Mouse (Mus musculus): ENCODE results near the gene Zbtb40.

The Zbtb40 gene

DNA sequence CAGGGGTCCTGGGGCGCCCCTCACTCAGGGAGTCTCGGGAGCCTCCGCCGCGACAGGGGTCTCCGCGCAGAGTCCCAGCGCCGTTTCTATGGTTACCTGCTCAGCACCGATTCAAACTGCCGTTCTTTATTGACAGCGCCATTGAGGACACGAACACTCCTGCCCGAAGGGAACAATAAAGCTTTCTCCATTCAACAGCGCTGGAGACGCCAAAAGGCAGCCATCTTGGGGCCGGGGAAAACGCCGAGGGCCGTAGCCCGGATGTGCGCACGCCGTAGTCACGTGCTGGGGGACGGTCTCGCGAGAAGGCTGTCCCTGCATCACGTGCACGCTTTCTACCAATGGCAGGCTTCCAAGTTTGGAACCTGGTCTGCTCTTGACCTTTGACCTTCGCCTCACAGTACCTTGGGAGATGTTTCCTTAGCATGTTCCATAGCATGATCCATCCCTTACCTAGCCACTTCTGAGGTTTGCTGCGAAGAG, at the start of gene Zbtb40:
Gene Zbtb40 (minus strand): TSS at position 252 of the 483 bp plus-strand sequence.
- peak; percentile 83 to 89 for DNase-seq (ENCODE audit: low spot score in 2 of 2)

DNA sequence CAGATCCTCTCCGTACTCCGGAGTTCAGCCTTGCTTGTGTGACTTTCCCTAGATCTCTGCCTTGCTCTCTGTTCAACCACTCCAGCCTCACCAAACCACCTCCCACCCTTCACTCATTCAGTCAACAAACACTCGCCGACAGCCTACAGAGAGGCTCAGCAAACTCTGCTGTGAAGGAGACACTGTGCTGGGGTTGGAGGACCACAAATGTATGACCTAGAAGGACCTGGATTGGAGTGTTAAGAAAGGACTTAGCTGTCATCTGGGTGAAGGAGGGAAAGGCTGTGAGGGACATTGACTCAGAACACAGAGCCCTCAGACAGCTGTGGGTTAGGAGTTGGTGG, 49.4 kb upstream of the Zbtb40 start:
- DNase-seq (ENCODE audit: low spot score in 2 of 2) = no peak

DNA sequence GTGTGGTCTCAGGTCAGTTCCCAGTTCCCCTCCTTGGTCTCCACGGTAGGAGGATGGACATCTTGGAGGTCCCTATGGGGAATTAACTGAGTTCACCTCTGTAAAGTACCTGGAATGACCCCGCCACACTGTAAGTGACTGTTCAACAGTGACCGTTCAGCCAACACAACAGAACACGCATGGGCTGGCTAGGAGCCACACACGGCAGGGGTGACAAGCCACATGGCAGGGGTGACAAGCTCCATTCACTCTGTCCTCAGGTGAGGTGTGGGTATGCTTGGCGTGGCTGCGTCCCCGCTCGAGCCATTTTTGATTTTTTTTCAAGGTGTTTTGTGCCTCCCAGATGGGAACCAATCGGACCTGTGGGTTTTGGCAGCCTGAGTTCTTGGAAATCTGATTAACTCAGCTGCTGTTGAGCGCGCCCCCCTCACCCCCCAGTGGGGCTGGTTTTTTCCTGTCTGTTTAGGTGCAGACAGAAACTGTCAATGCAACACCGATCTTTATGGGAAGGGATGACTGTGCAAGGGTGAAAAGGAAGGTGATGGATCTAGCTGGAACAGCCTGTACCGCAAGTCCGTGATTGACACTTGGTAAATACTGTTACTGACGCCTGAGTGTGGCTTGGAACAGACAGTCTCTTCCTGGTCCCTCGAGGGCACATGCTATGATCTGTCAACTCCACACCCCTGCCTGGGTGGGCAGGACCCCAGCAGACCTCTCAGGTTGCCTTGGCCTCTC, 48.8 kb upstream of the Zbtb40 start:
- no peak for DNase-seq (ENCODE audit: low spot score in 2 of 2)

DNA sequence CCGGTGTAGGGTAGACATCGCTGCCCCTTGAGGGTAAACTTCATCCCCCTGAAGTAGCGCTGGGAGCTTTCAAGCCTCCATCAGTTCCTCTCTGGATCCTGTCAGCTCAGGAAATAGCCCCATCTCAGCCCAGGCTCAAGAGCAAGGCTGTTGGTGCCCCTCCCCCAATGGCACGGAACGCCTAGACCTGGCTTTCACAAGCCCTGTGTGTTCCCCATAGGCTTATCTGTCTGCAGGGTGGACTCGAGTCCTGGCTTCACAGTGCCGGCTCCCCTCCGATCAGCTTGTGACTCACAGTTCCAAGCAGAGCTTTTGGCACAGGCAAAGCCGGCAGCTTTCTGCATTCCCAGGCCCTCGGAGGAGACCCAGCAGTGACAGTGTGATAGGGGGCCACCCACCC, 47.8 kb upstream of the Zbtb40 start:
- DNase-seq (ENCODE audit: low spot score in 2 of 2) = no peak

DNA sequence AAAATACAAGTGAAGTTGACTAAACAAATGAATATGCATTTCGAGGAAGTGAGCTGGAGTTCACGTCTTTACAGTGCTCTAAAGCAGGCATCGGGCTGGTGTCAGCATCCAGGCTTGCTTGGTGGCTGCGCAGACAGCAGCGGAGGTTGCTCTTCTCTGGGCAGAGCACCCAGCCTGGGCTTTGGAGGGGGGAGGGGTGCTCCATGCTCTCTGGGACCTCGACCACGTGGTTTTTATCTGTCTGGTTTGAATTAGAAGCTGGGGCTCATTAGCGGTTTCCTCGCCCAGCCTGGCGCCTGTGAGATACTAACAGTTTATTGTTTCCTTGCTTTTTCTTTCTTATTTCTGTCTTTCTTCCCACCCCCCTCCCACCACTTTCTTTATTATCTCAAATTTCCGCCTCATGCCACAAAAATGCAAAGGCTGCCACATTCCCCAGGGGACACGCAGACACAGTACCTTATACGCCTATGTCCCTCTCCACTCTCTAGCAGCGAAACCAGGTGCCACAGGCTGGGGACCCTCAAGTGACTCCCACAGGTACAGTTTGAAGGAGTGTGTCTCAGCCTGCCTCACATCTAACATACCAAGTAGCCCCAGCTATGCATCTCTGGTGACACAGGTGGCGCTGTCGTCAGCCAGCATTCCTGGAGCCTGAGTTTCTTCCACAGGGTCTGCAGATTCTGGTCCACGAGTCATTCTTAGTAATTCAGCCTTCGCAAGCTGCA, 36.6 kb upstream of the Zbtb40 start:
- no peak for DNase-seq (ENCODE audit: low spot score in 2 of 2)

DNA sequence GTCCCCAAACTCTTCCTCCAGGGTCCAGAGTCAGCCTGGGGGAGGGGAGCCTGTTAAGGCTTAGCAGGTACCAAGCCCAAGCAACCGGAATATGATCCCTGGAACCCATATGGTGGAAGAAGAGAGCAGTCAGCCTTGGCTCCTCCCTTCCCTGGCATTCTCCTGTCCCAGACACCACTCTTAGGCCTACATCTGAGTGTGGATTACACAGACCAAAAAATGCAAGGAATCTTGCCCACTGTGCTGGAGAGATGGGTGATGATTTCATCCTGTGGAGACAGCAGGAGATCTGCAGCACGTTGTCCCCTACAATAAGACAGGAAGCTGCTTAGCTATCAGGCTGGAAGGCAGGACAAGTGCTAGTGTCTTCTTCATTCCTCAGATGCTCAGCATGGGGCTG, 34.3 kb upstream of the Zbtb40 start:
- no peak for DNase-seq (ENCODE audit: low spot score in 2 of 2)

DNA sequence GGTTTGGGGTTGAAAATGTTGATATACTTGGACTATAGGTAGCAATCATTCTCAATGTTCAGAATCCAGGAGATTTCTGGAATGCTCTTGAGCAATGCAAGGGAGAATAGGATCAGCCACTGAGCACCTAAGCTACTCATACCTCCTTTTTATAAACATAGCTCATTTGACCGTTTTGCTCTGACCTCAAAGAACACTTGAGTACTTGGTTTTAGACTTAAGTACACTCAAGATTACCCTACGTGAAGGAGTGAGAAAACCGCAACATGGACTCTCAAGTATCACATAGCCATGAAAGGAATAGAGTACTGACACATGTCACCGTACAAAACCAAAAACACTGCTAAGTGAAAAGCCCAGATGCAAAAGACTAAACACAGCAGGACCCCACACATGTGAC, 32.8 kb upstream of the Zbtb40 start:
- no peak for DNase-seq (ENCODE audit: low spot score in 2 of 2)

DNA sequence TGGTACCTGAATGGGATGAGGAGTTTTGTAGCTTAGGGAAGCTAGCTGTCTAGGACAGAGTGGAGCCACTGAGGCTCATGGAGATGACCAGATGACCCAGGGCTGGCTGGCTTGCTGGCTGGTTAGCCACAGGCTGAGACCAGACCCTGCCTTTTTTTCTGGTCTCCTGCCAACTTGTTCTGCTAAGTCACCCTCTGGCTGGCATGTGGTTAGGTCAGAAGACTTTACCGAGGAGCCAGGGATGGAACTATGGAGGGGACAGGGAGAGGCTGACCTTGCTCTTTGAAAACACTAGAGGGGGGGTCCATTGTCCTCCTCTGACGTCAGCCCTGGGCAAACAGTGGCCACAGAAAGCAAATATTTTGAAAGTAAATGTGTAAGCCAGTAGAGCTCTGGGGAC, 28.6 kb upstream of the Zbtb40 start:
- DNase-seq (ENCODE audit: low spot score in 2 of 2) = no peak

DNA sequence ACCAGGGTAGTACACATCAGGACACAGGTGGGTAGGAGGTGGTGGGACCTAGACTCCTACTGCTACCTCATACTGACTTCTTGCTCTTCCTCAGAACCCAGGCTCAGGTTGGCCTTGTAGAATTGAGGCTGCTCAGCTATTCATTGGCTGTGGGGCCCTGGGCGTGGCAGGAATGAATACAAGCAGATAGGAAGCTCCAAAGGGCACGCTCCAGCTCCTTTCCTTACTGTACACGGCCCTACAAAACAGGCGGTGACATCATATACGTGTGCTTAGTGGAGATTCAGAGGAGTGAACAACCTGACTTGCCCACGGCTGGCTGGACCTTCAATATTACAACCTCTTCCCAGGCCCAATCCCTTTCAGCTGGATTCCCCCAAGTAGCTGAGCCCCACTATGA, 22.6 kb upstream of the Zbtb40 start:
- DNase-seq (ENCODE audit: low spot score in 2 of 2) = no peak

DNA sequence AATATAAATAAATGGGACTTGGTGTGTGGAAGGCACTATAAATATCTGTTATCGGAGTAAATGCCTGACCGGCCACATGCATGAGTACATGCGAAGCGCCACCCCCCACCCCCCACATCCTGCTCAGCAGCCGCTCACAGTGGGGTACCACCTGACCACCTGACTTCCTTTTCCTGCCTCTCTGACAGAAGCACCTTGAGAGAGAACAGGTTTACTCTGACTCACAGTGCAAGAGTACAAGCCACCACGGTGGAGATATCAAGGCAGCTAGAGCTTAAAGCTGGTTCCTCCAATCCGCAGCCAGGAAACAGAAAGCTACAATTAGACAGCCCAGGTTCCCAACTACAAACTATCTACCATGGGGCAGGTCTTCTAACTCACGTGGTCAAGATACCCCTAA, 19.9 kb upstream of the Zbtb40 start:
- peak in 1 of 2 experiments; percentile 14 for DNase-seq (ENCODE audit: low spot score in 2 of 2)

DNA sequence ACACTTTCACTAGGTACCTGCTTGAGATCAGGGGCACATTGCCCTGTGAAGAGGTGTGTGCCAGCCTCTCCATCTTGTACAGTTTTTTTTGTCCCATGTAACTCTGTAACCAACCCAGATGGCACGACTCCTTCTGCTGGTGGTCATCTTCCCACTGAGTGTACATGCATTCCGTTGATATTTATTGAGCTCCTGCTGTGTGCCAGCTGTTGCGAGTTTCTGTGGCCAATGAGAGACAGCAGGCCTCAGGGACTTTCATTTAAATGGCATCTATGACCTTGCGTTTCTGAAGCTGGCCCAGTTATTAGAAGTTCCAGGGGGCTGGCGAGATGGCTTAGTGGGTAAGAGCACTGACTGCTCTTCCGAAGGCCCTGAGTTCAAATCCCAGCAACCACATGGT, 17.2 kb upstream of the Zbtb40 start:
- no peak for DNase-seq (ENCODE audit: low spot score in 2 of 2)

DNA sequence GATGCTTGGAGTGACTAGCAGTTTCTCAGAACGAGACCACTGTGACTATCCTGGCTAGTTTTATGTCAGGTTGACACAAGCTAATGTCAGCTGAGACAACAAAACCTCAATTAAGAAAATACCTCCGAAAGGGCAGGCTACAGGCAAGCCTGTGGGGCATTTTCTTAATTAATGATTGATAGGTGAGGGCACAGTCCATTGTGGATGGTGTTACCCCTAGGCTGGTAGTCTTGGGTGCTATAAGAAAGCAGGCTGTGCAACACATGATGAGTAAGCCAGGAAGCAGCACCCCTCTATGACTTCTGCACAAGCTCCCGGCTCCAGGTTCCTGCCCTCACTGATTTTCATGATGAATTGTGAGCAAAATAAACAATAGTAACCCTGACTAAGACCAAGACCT, 6.3 kb upstream of the Zbtb40 start:
- DNase-seq (ENCODE audit: low spot score in 2 of 2) = no peak

DNA sequence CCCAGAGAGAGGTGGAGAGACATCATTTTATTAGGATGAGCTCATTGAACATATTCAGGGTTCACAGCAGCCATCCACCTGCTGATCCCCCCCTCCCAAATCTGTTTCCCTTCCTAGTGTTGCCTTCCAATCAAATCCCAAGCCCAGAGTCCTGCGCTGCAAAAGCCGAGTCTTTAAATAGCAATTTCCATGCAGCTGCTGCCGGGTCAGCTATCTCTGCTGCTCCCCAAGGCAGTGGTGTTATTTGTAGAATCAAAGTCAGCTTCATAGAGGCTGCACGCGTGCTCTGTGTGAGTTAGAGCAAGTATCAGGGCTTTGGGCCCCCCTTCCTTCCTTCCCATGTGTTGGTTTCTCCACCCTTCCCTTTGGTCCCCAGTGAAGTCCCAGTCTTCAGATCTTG, 5.2 kb upstream of the Zbtb40 start:
- no peak for DNase-seq (ENCODE audit: low spot score in 2 of 2)

DNA sequence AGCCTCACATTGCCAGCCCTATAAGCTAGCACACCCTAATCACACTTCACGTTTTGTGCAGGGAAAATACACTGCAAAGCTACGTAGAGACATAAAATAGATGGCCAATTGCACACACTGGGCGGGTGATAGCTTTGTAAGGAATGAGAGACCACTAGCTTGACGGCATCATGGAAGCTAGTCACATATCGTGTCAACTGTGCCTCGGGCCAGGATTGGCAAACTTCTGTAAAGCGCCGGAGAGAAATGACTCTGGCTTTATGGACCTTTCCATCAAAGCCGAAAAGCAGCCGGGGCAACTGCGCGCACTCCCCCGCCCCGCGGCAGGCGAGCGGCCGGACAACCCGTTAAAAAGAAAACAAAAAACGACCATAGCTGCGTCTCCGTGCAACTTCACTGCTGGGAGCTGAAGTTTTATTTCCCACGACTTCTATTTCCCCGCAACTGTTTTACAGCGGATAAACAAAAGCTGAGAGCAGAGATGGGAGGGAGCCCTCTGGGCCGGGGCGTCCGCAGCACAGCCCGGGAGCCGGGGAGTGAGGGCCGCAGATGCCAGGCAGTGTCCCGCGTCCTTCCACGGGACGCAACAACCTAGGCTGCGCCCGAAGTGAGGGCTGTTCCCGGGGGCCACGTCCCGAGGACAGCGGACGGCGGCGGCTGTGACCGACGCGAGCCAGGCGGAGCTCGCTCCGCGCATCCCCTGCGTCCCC, 606 bp downstream of the Zbtb40 start:
- no peak for DNase-seq (ENCODE audit: low spot score in 2 of 2)

DNA sequence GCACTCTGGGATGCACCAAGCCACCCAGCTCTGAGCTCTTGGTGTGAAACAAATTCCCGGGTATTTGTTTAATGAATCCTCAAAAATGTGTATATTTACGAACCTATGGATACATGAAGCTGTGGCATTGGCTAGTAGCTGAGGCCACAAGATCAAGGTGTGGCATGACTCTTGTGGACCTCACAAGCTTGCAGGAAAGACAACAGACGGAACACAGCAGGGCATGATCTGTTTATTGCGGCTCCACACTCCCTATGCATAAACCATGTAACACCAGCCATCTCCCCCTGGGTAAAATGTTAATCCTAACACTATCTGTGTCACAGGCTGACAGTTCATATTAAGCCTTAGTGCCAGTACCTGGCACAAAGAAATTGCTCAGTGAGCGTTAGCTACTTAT, 2.5 kb downstream of the Zbtb40 start:
- DNase-seq (ENCODE audit: low spot score in 2 of 2) = no peak

DNA sequence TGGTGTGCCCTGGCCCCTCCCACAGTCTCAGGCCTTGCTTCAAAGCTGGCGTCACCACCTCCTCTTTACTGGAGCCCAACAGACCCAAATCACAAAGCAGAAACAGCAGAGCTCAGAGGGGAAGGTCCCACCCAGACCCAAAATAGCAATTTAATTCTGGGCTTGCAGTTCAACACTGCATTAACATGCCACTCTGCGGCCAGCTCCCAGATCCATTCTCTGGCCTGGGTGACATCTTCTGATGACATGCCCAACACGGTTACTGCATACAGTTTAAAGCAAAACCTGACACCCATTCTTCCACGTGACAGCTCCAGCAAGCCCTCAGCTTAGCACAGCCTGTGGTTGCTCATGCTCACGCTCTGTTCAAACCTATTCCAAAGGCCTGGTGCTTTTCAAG, 4.1 kb downstream of the Zbtb40 start:
- DNase-seq (ENCODE audit: low spot score in 2 of 2) = no peak

DNA sequence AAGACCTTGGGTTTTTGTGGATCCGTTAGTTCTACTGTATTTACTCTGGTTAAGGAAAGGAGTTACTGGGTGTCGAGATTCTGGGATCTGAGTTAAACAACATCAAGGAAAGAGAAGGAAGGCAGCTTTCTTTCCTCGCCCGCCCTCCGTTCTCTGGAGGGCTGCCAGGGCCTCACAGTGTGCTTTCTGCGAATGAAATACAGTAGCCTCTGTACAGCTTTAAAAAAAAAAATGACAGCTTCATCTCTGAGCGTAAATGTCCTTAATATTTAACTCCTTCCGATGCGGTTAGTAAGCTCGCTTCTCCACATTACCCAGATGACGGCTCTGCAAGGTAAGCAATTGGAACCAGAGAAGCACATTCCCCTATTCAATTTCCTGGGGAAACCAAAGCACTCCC, 4.8 kb downstream of the Zbtb40 start:
- DNase-seq (ENCODE audit: low spot score in 2 of 2) = no peak

DNA sequence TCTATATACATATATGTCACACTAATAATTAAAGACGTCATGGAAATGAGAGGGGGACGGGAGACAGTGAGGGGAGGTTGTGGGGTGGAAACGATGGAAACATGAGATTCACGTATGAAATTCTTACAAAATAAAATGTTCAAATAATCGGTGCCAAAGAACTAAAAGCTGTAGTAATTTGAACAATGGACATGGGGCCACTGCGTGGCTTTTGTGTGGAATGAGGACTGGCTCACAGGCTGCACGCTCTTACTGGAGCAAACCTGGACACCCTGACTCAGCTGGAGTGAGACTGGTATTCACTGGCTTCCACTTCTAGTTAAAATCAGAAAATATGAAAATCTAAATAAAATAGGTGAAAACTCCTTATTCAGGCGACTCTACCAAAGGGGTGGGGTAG, 6.6 kb downstream of the Zbtb40 start:
- no peak for DNase-seq (ENCODE audit: low spot score in 2 of 2)

DNA sequence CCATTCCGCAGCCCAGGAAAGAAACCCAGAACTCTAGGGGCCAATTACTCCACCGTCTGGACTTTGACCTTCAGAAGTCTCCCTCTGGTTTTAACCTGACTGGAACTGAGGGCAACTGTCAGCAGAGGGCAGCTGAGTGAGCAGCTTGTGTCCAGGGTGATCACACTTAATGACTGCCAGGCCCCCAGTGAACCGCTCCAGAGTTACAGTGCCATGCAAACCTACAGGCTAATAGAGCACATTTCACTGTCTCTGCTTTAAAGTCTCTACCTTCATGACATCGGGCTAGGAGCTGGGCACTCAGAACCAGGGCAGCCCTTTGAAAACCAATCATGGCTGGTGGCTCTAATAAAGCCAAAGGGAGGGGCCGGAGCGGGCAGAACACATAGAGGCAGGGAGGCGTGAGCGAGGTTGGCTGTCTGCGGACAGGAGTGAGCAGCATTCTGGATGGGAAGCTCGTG, 7.4 kb downstream of the Zbtb40 start:
- DNase-seq (ENCODE audit: low spot score in 2 of 2) = no peak

DNA sequence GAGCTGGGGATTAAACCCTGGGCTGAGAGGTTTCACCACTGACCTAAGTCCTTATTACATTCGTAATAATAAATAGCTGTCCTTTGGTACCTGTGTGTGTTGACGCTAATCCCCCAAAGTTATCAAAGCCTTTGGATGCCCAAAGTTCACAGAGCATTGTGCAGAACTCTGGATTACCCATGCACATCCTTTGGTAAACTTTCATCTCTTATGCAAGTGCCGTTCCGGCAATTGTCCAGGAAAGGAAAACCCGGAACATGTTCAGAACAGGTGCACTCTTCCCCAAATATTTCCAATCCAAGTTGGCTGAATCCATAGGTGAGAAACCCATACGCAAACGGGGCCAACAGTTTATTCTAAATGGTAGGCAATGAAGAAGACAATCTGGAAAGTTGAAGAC, 9.2 kb downstream of the Zbtb40 start:
- DNase-seq (ENCODE audit: low spot score in 2 of 2) = no peak

DNA sequence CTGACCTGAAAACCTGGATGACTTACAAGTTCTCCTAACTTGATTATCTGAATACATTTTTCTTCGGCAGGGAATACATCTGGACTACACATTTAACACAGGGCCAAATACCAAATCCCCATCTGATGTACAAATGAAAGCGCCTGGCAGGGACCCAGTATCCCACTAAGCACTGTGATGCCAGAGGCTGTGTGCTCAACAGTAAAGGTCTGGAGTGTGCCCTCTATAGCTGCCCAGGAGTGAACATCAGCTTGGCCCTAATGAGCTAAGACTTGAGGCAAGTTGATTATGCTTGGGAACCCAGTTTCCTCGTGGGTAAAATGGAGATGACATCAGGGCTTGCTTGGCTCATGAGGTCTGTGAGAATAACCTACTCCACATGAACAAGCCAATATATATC, 10.1 kb downstream of the Zbtb40 start:
- no peak for DNase-seq (ENCODE audit: low spot score in 2 of 2)

DNA sequence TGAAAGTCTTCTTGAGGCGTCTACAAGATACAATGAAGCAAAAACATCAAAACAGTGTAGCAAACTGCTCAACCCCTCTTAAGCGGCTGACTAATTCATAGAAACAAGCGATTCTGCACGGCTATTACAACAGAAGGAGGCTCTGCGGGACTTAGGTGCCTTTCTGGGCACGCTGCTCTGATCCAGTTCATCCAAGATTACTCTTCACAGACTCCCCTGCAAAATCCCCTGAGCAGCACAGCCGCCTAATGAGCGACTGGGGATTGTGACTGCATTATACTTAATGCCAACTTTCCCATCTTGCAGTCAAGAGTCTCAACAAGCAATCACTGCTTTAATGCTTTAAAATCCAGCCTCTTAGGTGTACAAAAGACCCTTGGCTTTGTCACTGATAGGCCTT, 10.5 kb downstream of the Zbtb40 start:
- DNase-seq (ENCODE audit: low spot score in 2 of 2) = no peak
